Mouse (Mus musculus) CH12.LX (cell line): ENCODE data around the gene Map3k11. TPM values are rescaled to one million over a fixed set of nuclear protein-coding genes. Genes with fewer than 3 reads are reported as not detected.

Experiments used
- DNase-seq: peaks from one replicate; pipeline ENCODE4 v3.0.0-alpha.2; 2013; ENCODE audit errors: extremely low read depth
- H3K27ac ChIP-seq: 2 replicates; pipeline ENCODE4 v1.5.1; 2012; ENCODE audit warnings: low read depth, mild to moderate bottlenecking, control low read depth, moderate library complexity; ENCODE audit not compliant: insufficient read depth
- H3K27me3 ChIP-seq: replicated peaks from 2 replicates; pipeline ENCODE3; 2012; ENCODE audit warnings: inconsistent platforms
- H3K36me3 ChIP-seq, 2 experiments: replicated peaks in 1 of 2; 2 replicates each; pipeline versions ENCODE3 to v1.6.1; 2012; ENCODE audit warnings: inconsistent platforms in 1 of 2, low read length in 1 of 2, mild to moderate bottlenecking in 1 of 2, mixed read lengths in 1 of 2, moderate library complexity in 1 of 2; ENCODE audit not compliant: control insufficient read depth in 1 of 2, insufficient read depth in 1 of 2
- H3K4me1 ChIP-seq, 2 experiments: 2 replicates each; pipeline ENCODE4 v1.6.1; 2012; ENCODE audit warnings: inconsistent platforms in 1 of 2, moderate library complexity in 1 of 2; ENCODE audit not compliant: insufficient read depth in 2 of 2, control insufficient read depth in 1 of 2
- H3K4me2 ChIP-seq: 2 replicates; pipeline ENCODE4 v1.6.1; 2012; ENCODE audit warnings: low read depth, mild to moderate bottlenecking, control low read depth; ENCODE audit not compliant: poor library complexity, insufficient read depth, severe bottlenecking
- H3K4me3 ChIP-seq, 3 experiments: fragments of 150-350 bp in 1 of 3; sonication (generic) in 1 of 3; replicated peaks in 1 of 3; 2 replicates each; pipeline versions ENCODE3 to v1.5.1; 2011 to 2012; ENCODE audit warnings: low read depth in 2 of 3, low read length in 2 of 3, mild to moderate bottlenecking in 2 of 3, moderate library complexity in 2 of 3, control low read depth in 1 of 3, improper control_type of control experiment in 1 of 3, inconsistent platforms in 1 of 3, mixed read lengths in 1 of 3; ENCODE audit not compliant: poor library complexity in 1 of 3
- H3K79me2 ChIP-seq: replicated peaks from 2 replicates; pipeline ENCODE4 v1.6.1; 2012; ENCODE audit warnings: mild to moderate bottlenecking, moderate library complexity; ENCODE audit not compliant: control insufficient read depth, poor library complexity, insufficient read depth, severe bottlenecking; ENCODE audit errors: extremely low read depth
- H3K9ac ChIP-seq: 2 replicates; pipeline ENCODE4 v1.6.1; 2012; ENCODE audit warnings: low read depth, mild to moderate bottlenecking, control low read depth, moderate library complexity; ENCODE audit not compliant: insufficient read depth
- H3K9me3 ChIP-seq: replicated peaks from 2 replicates; pipeline ENCODE3; 2012; ENCODE audit warnings: low read length, inconsistent platforms, mixed read lengths
- CHD1 ChIP-seq: IDR thresholded peaks from 2 replicates; pipeline ENCODE4 v1.6.1; 2012; ENCODE audit warnings: low read depth, low read length, improper control_type of control experiment, inconsistent platforms
- CTCF ChIP-seq, 2 experiments: IDR thresholded peaks in 1 of 2; conservative IDR thresholded peaks in 1 of 2; 2 replicates each; pipeline ENCODE4 v1.5.1; 2011 to 2012; ENCODE audit warnings: low read depth in 2 of 2, low read length in 2 of 2, improper control_type of control experiment in 1 of 2, inconsistent platforms in 1 of 2, mild to moderate bottlenecking in 1 of 2, moderate library complexity in 1 of 2
- E2F4 ChIP-seq: IDR thresholded peaks from 2 replicates; pipeline ENCODE4 v1.6.1; 2011; ENCODE audit warnings: low read depth, low read length, improper control_type of control experiment; ENCODE audit not compliant: insufficient replicate concordance
- ELF1 ChIP-seq: IDR thresholded peaks from 2 replicates; pipeline ENCODE4 v1.6.1; 2014; ENCODE audit warnings: low read depth, mild to moderate bottlenecking, inconsistent platforms, low read length, improper control_type of control experiment
- EP300 ChIP-seq: IDR thresholded peaks from 2 replicates; pipeline ENCODE4 v1.6.1; 2011; ENCODE audit warnings: low read length, improper control_type of control experiment
- ETS1 ChIP-seq: conservative IDR thresholded peaks from 2 replicates; pipeline ENCODE4 v1.6.1; 2012; ENCODE audit warnings: low read depth, mild to moderate bottlenecking, inconsistent platforms, low read length, improper control_type of control experiment, moderate library complexity
- HCFC1 ChIP-seq: IDR thresholded peaks from 2 replicates; pipeline ENCODE4 v1.6.1; 2012; ENCODE audit warnings: low read depth, mild to moderate bottlenecking, inconsistent platforms, low read length, improper control_type of control experiment
- IRF4 ChIP-seq: IDR thresholded peaks from 2 replicates; pipeline ENCODE4 v1.6.1; 2014; ENCODE audit warnings: low read depth, mild to moderate bottlenecking, inconsistent platforms, low read length, improper control_type of control experiment
- JUND ChIP-seq: conservative IDR thresholded peaks from 2 replicates; pipeline ENCODE4 v1.6.1; 2011; ENCODE audit warnings: low read depth, low read length, improper control_type of control experiment
- KAT2A ChIP-seq: IDR thresholded peaks from 2 replicates; pipeline ENCODE4 v1.6.1; 2012; ENCODE audit warnings: low read length, improper control_type of control experiment, inconsistent platforms; ENCODE audit not compliant: insufficient replicate concordance
- MAFK ChIP-seq: IDR thresholded peaks from 2 replicates; pipeline ENCODE4 v1.6.1; 2011; ENCODE audit warnings: low read length, improper control_type of control experiment; ENCODE audit not compliant: insufficient replicate concordance
- MAX ChIP-seq: IDR thresholded peaks from 2 replicates; pipeline ENCODE4 v1.6.1; 2011; ENCODE audit warnings: low read length, improper control_type of control experiment
- MAZ ChIP-seq: IDR thresholded peaks from 2 replicates; pipeline ENCODE4 v1.6.1; 2012; ENCODE audit warnings: low read depth, mild to moderate bottlenecking, inconsistent platforms, low read length, improper control_type of control experiment, moderate library complexity
- MEF2A ChIP-seq: IDR thresholded peaks from 2 replicates; pipeline ENCODE4 v1.6.1; 2014; ENCODE audit warnings: low read depth, mild to moderate bottlenecking, inconsistent platforms, low read length, improper control_type of control experiment, borderline replicate concordance
- NELFE ChIP-seq: IDR thresholded peaks from 2 replicates; pipeline ENCODE4 v1.6.1; 2011; ENCODE audit warnings: low read depth, low read length, improper control_type of control experiment
- NRF1 ChIP-seq: IDR thresholded peaks from 2 replicates; pipeline ENCODE4 v1.6.1; 2014; ENCODE audit warnings: low read depth, mild to moderate bottlenecking, inconsistent platforms, low read length, improper control_type of control experiment, moderate library complexity
- PAX5 ChIP-seq: IDR thresholded peaks from 2 replicates; pipeline ENCODE4 v1.6.1; 2012; ENCODE audit warnings: low read length, inconsistent platforms, mixed read lengths
- POLR2A ChIP-seq: IDR thresholded peaks from 2 replicates; pipeline ENCODE4 v1.6.1; 2011; ENCODE audit warnings: low read depth, mild to moderate bottlenecking, improper control_type of control experiment, low read length
- POLR2AphosphoS2 ChIP-seq: IDR thresholded peaks from 2 replicates; pipeline ENCODE4 v1.6.1; 2011; ENCODE audit warnings: low read depth, low read length, improper control_type of control experiment
- RCOR1 ChIP-seq: conservative IDR thresholded peaks from 2 replicates; pipeline ENCODE4 v1.6.1; 2012; ENCODE audit warnings: low read depth, mild to moderate bottlenecking, inconsistent platforms, low read length, improper control_type of control experiment
- SIN3A ChIP-seq: IDR thresholded peaks from 2 replicates; pipeline ENCODE4 v1.6.1; 2012; ENCODE audit warnings: low read length, improper control_type of control experiment, inconsistent platforms
- SMC3 ChIP-seq: IDR thresholded peaks from 2 replicates; pipeline ENCODE4 v1.6.1; 2011; ENCODE audit warnings: low read depth, low read length, improper control_type of control experiment
- TBP ChIP-seq: conservative IDR thresholded peaks from 2 replicates; pipeline ENCODE4 v1.6.1; 2011; ENCODE audit warnings: low read depth, low read length, improper control_type of control experiment
- TCF12 ChIP-seq: IDR thresholded peaks from 2 replicates; pipeline ENCODE4 v1.6.1; 2014; ENCODE audit warnings: low read depth, mild to moderate bottlenecking, inconsistent platforms, low read length, improper control_type of control experiment
- ZC3H11A ChIP-seq: IDR thresholded peaks from 2 replicates; pipeline ENCODE4 v1.6.1; 2012; ENCODE audit warnings: low read depth, mild to moderate bottlenecking, inconsistent platforms, low read length, improper control_type of control experiment
- ZKSCAN1 ChIP-seq: IDR thresholded peaks from 2 replicates; pipeline ENCODE4 v1.6.1; 2012; ENCODE audit warnings: low read depth, inconsistent platforms, low read length, improper control_type of control experiment, borderline replicate concordance
- ZMIZ1 ChIP-seq: IDR thresholded peaks from 2 replicates; pipeline ENCODE4 v1.6.1; 2012; ENCODE audit warnings: low read depth, mild to moderate bottlenecking, inconsistent platforms, low read length, improper control_type of control experiment
- ZNF384 ChIP-seq: IDR thresholded peaks from 2 replicates; pipeline ENCODE4 v1.6.1; 2012; ENCODE audit warnings: low read depth, low read length, improper control_type of control experiment, inconsistent platforms
- dilution Hi-C: fragments of 300-500 bp; cut with MboI; formaldehyde crosslinking; loops from 2 replicates; pipeline ENCODE4 v1.14.3; 2020; ENCODE audit warnings: low sequenced_read_pairs; ENCODE audit not compliant: extremely low pct_unique_long_range_greater_than_20kb, extremely low pct_ligation_motif_present
- in situ Hi-C: fragments of 300-500 bp; cut with MboI; formaldehyde crosslinking; loops from 3 replicates; pipeline ENCODE4 v1.14.3; 2019; ENCODE audit warnings: low sequenced_read_pairs, low pct_ligation_motif_present, low pct_unique_long_range_greater_than_20kb, mixed read lengths
- polyA plus RNA-seq: library from polyadenylated mRNA; unstranded; fragments of >175 nt; gene quantifications from 2 replicates; pipeline ENCODE4 v1.2.1, GENCODE M21; 2012; ENCODE audit warnings: low read depth; ENCODE audit not compliant: insufficient read length
- total RNA-seq, 2 experiments: library from RNA; depleted of rRNA; stranded (reverse); fragments of 300-350 nt in 1 of 2; fragments of >200 nt in 1 of 2; gene quantifications; 2 replicates each; pipeline ENCODE4 v1.2.3; 2012 to 2014

Gene Map3k11
- total and polyA plus RNA-seq, 3 experiments: 6.0 to 16.0 (median 13.5) TPM

- DNase-seq: no peak
- Histone ChIP-seq H3K4me3 (no peak overlapping the region), H3K27me3 (no peaks in the 10 kb centered on the region), H3K9me3 (peaks cover 13% of the 10 kb centered on the region), H3K4me2 (no peak overlapping the region), H3K36me3 (peaks cover 66 to 88% of the 10 kb centered on the region in 2 experiments), H3K27ac (no peak overlapping the region), H3K4me1 (peaks cover 4 to 8% of the 10 kb centered on the region in 2 experiments), H3K79me2 (no peaks in the 10 kb centered on the region), H3K9ac (no peak overlapping the region)
- in situ Hi-C loops: no loop called here
- dilution Hi-C loops: no loop called here
- no peak for TF ChIP-seq NELFE
- TF ChIP-seq ELF1: no peak
- no peak for TF ChIP-seq SMC3
- no peak for TF ChIP-seq ZKSCAN1
- TF ChIP-seq PAX5: no peak
- TF ChIP-seq RCOR1: no peak
- no peak for TF ChIP-seq HCFC1
- no peak for TF ChIP-seq JUND
- TF ChIP-seq NRF1: no peak
- TF ChIP-seq E2F4: no peak
- no peak for TF ChIP-seq KAT2A
- TF ChIP-seq MEF2A: no peak
- no peak for TF ChIP-seq CTCF (conservative IDR thresholded peaks at IDR 0.05 in 1 of 2, IDR thresholded peaks at IDR 0.05 in 1 of 2; ENCODE audit: low read depth in 2 of 2, low read length in 2 of 2)
- TF ChIP-seq ZC3H11A: no peak
- no peak for TF ChIP-seq ZMIZ1
- TF ChIP-seq POLR2AphosphoS2: no peak
- TF ChIP-seq POLR2A: no peak
- TF ChIP-seq EP300: no peak
Measured at GRCm38 (mm10) chr19:5653969-5654719, 34.4 kb upstream of the Map3k11 start.

GRCm38 (mm10) chr19:5654720-5655298, 33.7 kb upstream of the Map3k11 start:
- Histone ChIP-seq H3K4me3 (no peak overlapping the region), H3K27me3 (no peaks in the 10 kb centered on the region), H3K9me3 (peaks cover 13% of the 10 kb centered on the region), H3K36me3 (peaks cover 71 to 92% of the 10 kb centered on the region in 2 experiments), H3K4me2 (no peak overlapping the region), H3K9ac (no peak overlapping the region), H3K79me2 (no peaks in the 10 kb centered on the region), H3K27ac (no peak overlapping the region), H3K4me1 (peaks cover 0 to 2% of the 10 kb centered on the region in 2 experiments; a peak in 2 of 4 replicates)
- dilution Hi-C loops: no loop called here
- TF ChIP-seq SIN3A (no peak), CHD1 (no peak), CTCF (conservative IDR thresholded peaks at IDR 0.05 in 1 of 2, IDR thresholded peaks at IDR 0.05 in 1 of 2; ENCODE audit: low read depth in 2 of 2, low read length in 2 of 2) (no peak), IRF4 (no peak), HCFC1 (no peak), PAX5 (no peak), MAZ (no peak), MAFK (no peak), ZNF384 (no peak), ETS1 (no peak), ZMIZ1 (no peak), EP300 (no peak), NRF1 (no peak), RCOR1 (no peak), TCF12 (no peak), MAX (no peak), TBP (no peak)
- in situ Hi-C loops: no loop called here
- no peak for DNase-seq
